Mouse (Mus musculus) E14TG2a.4 (cell line): ENCODE measurements at regions not wholly inside any gene's neighbourhood (a gene's known extent, or its start where the extent isn't known, plus 50 kb on each side); places are given as distances from the start of the nearest gene placed in this dataset.

ENCODE experiments used
- CTCF ChIP-seq: conservative IDR thresholded peaks from 2 replicates; pipeline ENCODE4 v1.5.1; 2014; ENCODE audit warnings: low read length
- NANOG ChIP-seq: IDR thresholded peaks from 2 replicates; pipeline ENCODE4 v1.6.1; 2014; ENCODE audit warnings: borderline replicate concordance, low read length, mixed read lengths
- POU5F1 ChIP-seq: IDR thresholded peaks from 2 replicates; pipeline ENCODE4 v1.6.1; 2014; ENCODE audit warnings: low read length, borderline replicate concordance

DNA sequence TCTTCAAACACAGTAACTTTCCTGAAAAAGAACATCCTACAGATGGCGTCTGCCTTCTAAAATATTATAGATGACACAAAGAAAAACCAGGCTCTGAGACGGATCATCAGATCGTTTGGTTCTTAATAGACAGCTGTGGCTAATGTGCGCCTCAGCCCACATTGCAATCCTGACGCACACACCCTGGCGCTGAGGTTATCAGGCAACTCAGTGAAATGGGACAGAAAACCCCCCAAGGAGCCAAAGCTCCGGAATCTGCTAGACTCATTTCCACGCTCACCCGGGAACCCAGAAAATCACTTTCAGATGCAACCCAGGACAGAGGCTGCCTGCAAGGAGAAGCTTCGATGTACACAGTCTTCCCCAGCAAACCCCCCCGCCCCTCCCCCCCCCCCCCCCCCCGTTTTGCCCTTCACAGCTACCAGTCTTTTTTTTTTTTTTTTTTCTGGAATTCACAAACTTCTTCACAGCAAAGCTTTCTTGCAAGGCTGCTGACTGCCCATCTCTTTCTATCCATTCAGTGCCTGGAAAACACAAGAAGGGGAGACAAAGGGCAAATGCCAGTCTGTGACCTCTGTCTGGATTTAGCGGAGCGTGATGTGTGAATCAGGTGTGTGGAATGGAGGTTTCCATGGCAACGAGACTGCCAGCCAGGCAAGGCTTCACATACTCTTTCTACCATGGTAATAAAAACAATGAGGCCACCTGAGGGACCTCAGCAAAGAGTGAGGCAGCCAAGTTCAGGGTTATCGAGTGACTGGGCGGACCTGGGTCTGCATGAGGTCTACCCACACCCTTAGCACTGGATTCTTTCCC is 286.9 kb downstream of the Gm11361 start:
- TF ChIP-seq CTCF (no peak), POU5F1 (no peak), NANOG (no peak)
